Mouse (Mus musculus): ENCODE data around the gene Ank3.

- TF ChIP-seq CTCF (IDR thresholded peaks at IDR 0.05) (no peak), EP300 (IDR thresholded peaks at IDR 0.05) (no peak)
Observed at GRCm38 (mm10) chr10:69604609-69605008, 206.0 kb downstream of the Ank3 start.

All from lung, postnatal 0 days (tissue).